Mouse (Mus musculus) B cell, adult 67 days (primary cell): ENCODE results near the gene Fam83b. TPM values are rescaled to one million over a fixed set of nuclear protein-coding genes. Genes with fewer than 3 reads are reported as not detected.

Experiments
- total RNA-seq, 2 experiments: library from RNA; stranded (reverse); gene quantifications; 4 replicates each; pipeline ENCODE4 v1.2.4; 2023

Gene Fam83b
- total RNA-seq = under 1 TPM; 0.18 to 0.38 TPM

DNA sequence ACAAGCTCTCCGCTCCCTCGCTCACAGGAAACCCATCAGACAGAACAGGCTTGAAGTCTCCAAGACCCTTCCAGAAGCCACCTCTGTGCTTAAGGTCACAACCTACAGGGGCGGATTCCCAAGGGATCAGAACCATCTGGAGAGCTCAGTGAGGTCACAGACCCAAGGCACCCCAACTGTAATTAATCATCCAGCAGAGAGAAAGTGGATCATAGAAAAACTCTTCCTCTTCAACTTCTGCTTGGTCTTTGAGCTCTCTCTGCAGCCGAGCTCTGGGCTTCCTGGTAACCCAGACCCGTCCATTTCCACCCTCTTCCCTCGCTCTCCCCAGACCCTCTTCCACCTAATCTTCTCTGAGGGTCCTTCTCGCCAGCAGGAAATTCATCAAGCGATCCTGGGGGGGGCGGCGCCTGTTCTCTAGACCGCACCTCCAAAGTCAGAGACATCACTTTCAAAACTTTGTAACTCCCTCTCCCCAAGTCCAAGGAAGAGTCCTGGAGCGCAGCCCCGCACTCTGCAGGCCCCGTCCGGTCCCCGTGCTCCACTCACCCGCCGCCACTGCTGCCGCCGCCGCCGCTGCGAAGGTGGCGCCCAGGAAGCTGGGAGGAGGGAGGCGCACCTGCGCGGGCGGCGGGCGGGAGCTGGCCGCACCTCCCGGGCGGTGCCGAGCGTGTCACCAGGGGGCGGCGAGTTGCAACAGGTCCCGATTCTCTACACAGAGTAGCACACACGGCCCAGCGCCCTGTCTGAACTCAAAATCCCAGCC, at the start of gene Fam83b:
TSS of gene Fam83b (minus strand) at position 602 of the 766 bp plus-strand sequence.

Other genes with a start within 250 kb of the Fam83b start
- gene Hcrtr2, start 243.3 kb downstream of the Fam83b start, total RNA-seq = 1 to 10 TPM; 3.6 to 5.2 TPM